Mouse (Mus musculus) limb, embryonic 14.5 days (tissue): ENCODE data around the gene Nr5a2. TPM values are rescaled to one million over a fixed set of nuclear protein-coding genes. Genes with fewer than 3 reads are reported as not detected.

ENCODE experiments used
- ATAC-seq: fragments of 200-750 bp; cut with Nextera tagmentation; 2 replicates; pipeline ENCODE4 v1.8.0; 2017; ENCODE audit warnings: low read depth, moderate number of reproducible peaks, moderate TSS enrichment; ENCODE audit not compliant: low FRiP score
- DNase-seq: peaks from one replicate; pipeline ENCODE4 v3.0.0-alpha.2; 2015; ENCODE audit warnings: low spot score
- H3K27ac ChIP-seq: fragments of 300-500 bp; sonication (generic); replicated peaks from 2 replicates; pipeline ENCODE4 v1.5.1; 2014; ENCODE audit warnings: low read depth, mild to moderate bottlenecking, low read length, moderate library complexity, mixed read lengths
- H3K27me3 ChIP-seq: fragments of 300-500 bp; sonication (generic); 2 replicates; pipeline ENCODE4 v1.6.1; 2014; ENCODE audit warnings: low read length, mixed read lengths; ENCODE audit not compliant: control insufficient read depth, insufficient read depth
- H3K36me3 ChIP-seq: fragments of 300-500 bp; sonication (generic); 2 replicates; pipeline ENCODE4 v1.6.1; 2014; ENCODE audit warnings: mild to moderate bottlenecking, low read length, moderate library complexity, mixed read lengths; ENCODE audit not compliant: control insufficient read depth, insufficient read depth
- H3K4me1 ChIP-seq: fragments of 300-500 bp; sonication (generic); 2 replicates; pipeline ENCODE4 v1.6.1; 2014; ENCODE audit warnings: antibody characterized with exemption, low read length, mixed read lengths; ENCODE audit not compliant: control insufficient read depth, insufficient read depth
- H3K4me2 ChIP-seq: fragments of 300-500 bp; sonication (generic); replicated peaks from 2 replicates; pipeline ENCODE4 v1.6.1; 2014; ENCODE audit warnings: low read depth, mild to moderate bottlenecking, low read length, moderate library complexity; ENCODE audit not compliant: severe bottlenecking
- H3K4me3 ChIP-seq: fragments of 300-500 bp; sonication (generic); replicated peaks from 2 replicates; pipeline ENCODE4 v1.5.1; 2014; ENCODE audit warnings: low read length
- H3K9ac ChIP-seq: fragments of 300-500 bp; sonication (generic); 2 replicates; pipeline ENCODE4 v1.6.1; 2014; ENCODE audit warnings: mild to moderate bottlenecking, low read depth, low read length, moderate library complexity; ENCODE audit not compliant: severe bottlenecking
- H3K9me3 ChIP-seq: fragments of 300-500 bp; sonication (generic); 2 replicates; pipeline ENCODE4 v1.6.1; 2016; ENCODE audit warnings: low read length; ENCODE audit not compliant: control insufficient read depth
- POLR2A ChIP-seq: fragments of 200-500 bp; IDR thresholded peaks from 2 replicates; pipeline ENCODE4 v1.8.0; 2012; ENCODE audit warnings: inconsistent platforms, mild to moderate bottlenecking, moderate library complexity, borderline replicate concordance; ENCODE audit not compliant: insufficient read depth, insufficient read length; ENCODE audit errors: extremely low read depth
- WGBS: fragments of 180-500 bp; shearing (Covaris S2); extraction: QIAGEN DNeasy Blood & Tissue Kit; methylation state at CpG from one replicate; pipeline ENCODE4 v1.1.7; 2014; 5-methylcytosine and 5-hydroxymethylcytosine counted together
- polyA plus RNA-seq, 2 experiments: library from polyadenylated mRNA; depleted of rRNA in 1 of 2; stranded (reverse) in 1 of 2; unstranded in 1 of 2; fragments of >200 nt; fragmentation: Nextera tagmentation in 1 of 2; extraction: Ambion mirVana in 1 of 2; gene quantifications; 2 replicates each; pipeline versions ENCODE4 v1.2.1 to v1.2.3; 2012 to 2014

Nr5a2 gene
- polyA plus RNA-seq, 2 experiments, result 1.0 to 1.1 TPM

- no peak overlapping the region for H3K27ac ChIP-seq
- no peak for TF ChIP-seq POLR2A
- no peak for DNase-seq
- H3K4me3 ChIP-seq, result no peak overlapping the region
- H3K4me2 ChIP-seq, result no peak overlapping the region
- WGBS, result 79% methylated on average over 6 of the region's 6 CpGs
- no peak overlapping the region for H3K9ac ChIP-seq
- no peaks in the 10 kb centered on the region for H3K27me3 ChIP-seq
- no peaks in the 10 kb centered on the region for H3K4me1 ChIP-seq
- ATAC-seq, result no peak
- no peaks in the 10 kb centered on the region for H3K9me3 ChIP-seq
- H3K36me3 ChIP-seq, result no peaks in the 10 kb centered on the region
These were observed 111.5 kb downstream of the Nr5a2 start for GRCm38 (mm10) chr1:136848791-136849190.

GRCm38 (mm10) chr1:136846081-136846480, 114.2 kb downstream of the Nr5a2 start:
- Histone ChIP-seq H3K9ac (no peak overlapping the region), H3K4me1 (no peaks in the 10 kb centered on the region), H3K9me3 (no peaks in the 10 kb centered on the region), H3K36me3 (no peaks in the 10 kb centered on the region), H3K4me2 (no peak overlapping the region), H3K27me3 (no peaks in the 10 kb centered on the region), H3K4me3 (no peak overlapping the region), H3K27ac (no peak overlapping the region)
- WGBS, result 77% methylated on average over 2 of the region's 2 CpGs
- TF ChIP-seq POLR2A, result no peak
- DNase-seq (no peak), ATAC-seq (no peak)

GRCm38 (mm10) chr1:136845341-136845740, 114.9 kb downstream of the Nr5a2 start:
- H3K36me3 ChIP-seq, result no peaks in the 10 kb centered on the region
- H3K27ac ChIP-seq, result no peak overlapping the region
- TF ChIP-seq POLR2A, result no peak
- no peak overlapping the region for H3K4me3 ChIP-seq
- H3K9ac ChIP-seq, result no peak overlapping the region
- 79% methylated on average over 9 of the region's 9 CpGs for WGBS
- no peaks in the 10 kb centered on the region for H3K27me3 ChIP-seq
- H3K4me2 ChIP-seq, result no peak overlapping the region
- ATAC-seq (no peak), DNase-seq (no peak)
- H3K9me3 ChIP-seq, result no peaks in the 10 kb centered on the region
- no peaks in the 10 kb centered on the region for H3K4me1 ChIP-seq

GRCm38 (mm10) chr1:136840512-136840911, 119.7 kb downstream of the Nr5a2 start:
- 67% methylated on average over 7 of the region's 7 CpGs for WGBS
- no peak overlapping the region for H3K9ac ChIP-seq
- ATAC-seq, result no peak
- H3K4me2 ChIP-seq, result no peak overlapping the region
- no peak for DNase-seq
- H3K4me3 ChIP-seq, result no peak overlapping the region
- no peaks in the 10 kb centered on the region for H3K9me3 ChIP-seq
- no peaks in the 10 kb centered on the region for H3K36me3 ChIP-seq
- TF ChIP-seq POLR2A, result no peak
- H3K27me3 ChIP-seq, result no peaks in the 10 kb centered on the region
- H3K27ac ChIP-seq, result no peak overlapping the region
- no peaks in the 10 kb centered on the region for H3K4me1 ChIP-seq

- WGBS, result 83% methylated on average over 10 of the region's 10 CpGs
- DNase-seq (no peak), ATAC-seq (no peak)
- H3K9me3 ChIP-seq, result no peaks in the 10 kb centered on the region
- no peaks in the 10 kb centered on the region for H3K36me3 ChIP-seq
- no peak for TF ChIP-seq POLR2A
- H3K4me1 ChIP-seq, result no peaks in the 10 kb centered on the region
- H3K9ac ChIP-seq, result no peak overlapping the region
- no peaks in the 10 kb centered on the region for H3K27me3 ChIP-seq
- H3K27ac ChIP-seq, result no peak overlapping the region
- no peak overlapping the region for H3K4me2 ChIP-seq
- H3K4me3 ChIP-seq, result no peak overlapping the region
These were observed 121.0 kb downstream of the Nr5a2 start for GRCm38 (mm10) chr1:136839202-136839601.
